Mouse (Mus musculus) neural tube, embryonic 13.5 days (tissue): ENCODE measurements around the gene Olfr620. TPM values are rescaled to one million over a fixed set of nuclear protein-coding genes. Genes with fewer than 3 reads are reported as not detected.

Experiments
- ATAC-seq: fragments of 200-750 bp; cut with Nextera tagmentation; 2 replicates; pipeline ENCODE4 v1.8.0; 2017; ENCODE audit warnings: low read depth, mild to moderate bottlenecking, moderate TSS enrichment, moderate library complexity
- H3K27ac ChIP-seq: fragments of 300-500 bp; sonication (generic); replicated peaks from 2 replicates; pipeline ENCODE4 v1.5.1; 2015; ENCODE audit warnings: moderate library complexity, mild to moderate bottlenecking, inconsistent platforms
- H3K27me3 ChIP-seq: fragments of 300-500 bp; sonication (generic); 2 replicates; pipeline ENCODE4 v1.6.1; 2015; ENCODE audit warnings: mild to moderate bottlenecking, inconsistent platforms
- H3K36me3 ChIP-seq: fragments of 300-500 bp; sonication (generic); 2 replicates; pipeline ENCODE4 v1.6.1; 2015; ENCODE audit warnings: mild to moderate bottlenecking, inconsistent platforms
- H3K4me1 ChIP-seq: fragments of 300-500 bp; sonication (generic); replicated peaks from 2 replicates; pipeline ENCODE4 v1.6.1; 2015; ENCODE audit warnings: inconsistent platforms
- H3K4me2 ChIP-seq: fragments of 300-500 bp; sonication (generic); 2 replicates; pipeline ENCODE4 v1.6.1; 2015; ENCODE audit warnings: inconsistent platforms, mild to moderate bottlenecking, moderate library complexity
- H3K4me3 ChIP-seq: fragments of 300-500 bp; sonication (generic); 2 replicates; pipeline ENCODE4 v1.5.1; 2015; ENCODE audit warnings: mild to moderate bottlenecking, inconsistent platforms
- H3K9ac ChIP-seq: fragments of 300-500 bp; sonication (generic); 2 replicates; pipeline ENCODE4 v1.6.1; 2015; ENCODE audit warnings: moderate library complexity, mild to moderate bottlenecking, inconsistent platforms
- H3K9me3 ChIP-seq: fragments of 300-500 bp; sonication (generic); 2 replicates; pipeline ENCODE4 v1.6.1; 2016; ENCODE audit warnings: inconsistent platforms
- WGBS: fragments of 180-500 bp; shearing (Covaris S2); methylation state at CpG from one replicate; pipeline ENCODE4 v1.1.7; 2015; 5-methylcytosine and 5-hydroxymethylcytosine counted together
- microRNA-seq: library from miRNA; unstranded; fragments of <30 nt; microRNA quantifications from one replicate; pipeline ENCODE4, GENCODE M21; 2016
- polyA plus RNA-seq: library from polyadenylated mRNA; unstranded; fragments of >200 nt; fragmentation: Nextera tagmentation; extraction: Ambion mirVana; gene quantifications from 2 replicates; pipeline ENCODE4 v1.2.1, GENCODE M21; 2015

Olfr620 gene
- not detected in 2 replicates for polyA plus RNA-seq

- Histone ChIP-seq H3K9ac (no peak within 1 kb of the TSS), H3K27me3 (no peaks in the 10 kb centered on the region), H3K4me2 (no peak within 1 kb of the TSS), H3K4me3 (no peak within 1 kb of the TSS), H3K9me3 (no peaks in the 10 kb centered on the region), H3K4me1 (no peaks in the 10 kb centered on the region), H3K36me3 (no peaks in the 10 kb centered on the region), H3K27ac (no peak within 1 kb of the TSS)
- ATAC-seq, result no peak
- WGBS, result 77% methylated on average over 2 of the region's 2 CpGs
Measured at GRCm38 (mm10) chr7:103612434-103612833, at the start of gene Olfr620. Olfr620 (minus strand) TSS chr7:103612534.

GRCm38 (mm10) chr7:103644070-103644469, 31.7 kb upstream of the Olfr620 start:
- no peak for ATAC-seq
- H3K27me3 ChIP-seq, result no peaks in the 10 kb centered on the region
- no peaks in the 10 kb centered on the region for H3K36me3 ChIP-seq
- no peaks in the 10 kb centered on the region for H3K9me3 ChIP-seq
- no peak overlapping the region for H3K27ac ChIP-seq
- no peak overlapping the region for H3K4me2 ChIP-seq
- H3K4me1 ChIP-seq, result no peaks in the 10 kb centered on the region
- H3K4me3 ChIP-seq, result no peak overlapping the region
- 81% methylated on average over 4 of the region's 4 CpGs for WGBS
- H3K9ac ChIP-seq, result no peak overlapping the region

- no peaks in the 10 kb centered on the region for H3K9me3 ChIP-seq
- no peak within 1 kb of the TSS for H3K4me2 ChIP-seq
- H3K4me3 ChIP-seq, result no peak within 1 kb of the TSS
- no peaks in the 10 kb centered on the region for H3K36me3 ChIP-seq
- WGBS, result 78% methylated on average over 1 of the region's 1 CpGs
- no peaks in the 10 kb centered on the region for H3K27me3 ChIP-seq
- no peak for ATAC-seq
- H3K4me1 ChIP-seq, result no peaks in the 10 kb centered on the region
- no peak within 1 kb of the TSS for H3K9ac ChIP-seq
- no peak within 1 kb of the TSS for H3K27ac ChIP-seq
Measured at GRCm38 (mm10) chr7:103642602-103643001, 30.3 kb upstream of the Olfr620 start, which contains the start of gene Olfr622. Olfr622 (minus strand) TSS chr7:103642702.

- no peaks in the 10 kb centered on the region for H3K4me1 ChIP-seq
- no peaks in the 10 kb centered on the region for H3K36me3 ChIP-seq
- no peak for ATAC-seq
- H3K9me3 ChIP-seq, result no peaks in the 10 kb centered on the region
- no peak overlapping the region for H3K4me2 ChIP-seq
- no peak overlapping the region for H3K27ac ChIP-seq
- no peak overlapping the region for H3K4me3 ChIP-seq
- no peaks in the 10 kb centered on the region for H3K27me3 ChIP-seq
- no peak overlapping the region for H3K9ac ChIP-seq
Measured at GRCm38 (mm10) chr7:103636795-103637194, 24.5 kb upstream of the Olfr620 start.

- Histone ChIP-seq H3K27ac (no peak overlapping the region), H3K4me3 (no peak overlapping the region), H3K4me2 (no peak overlapping the region), H3K9me3 (no peaks in the 10 kb centered on the region), H3K36me3 (no peaks in the 10 kb centered on the region), H3K9ac (no peak overlapping the region), H3K4me1 (no peaks in the 10 kb centered on the region), H3K27me3 (no peaks in the 10 kb centered on the region)
- 86% methylated on average over 2 of the region's 2 CpGs for WGBS
- no peak for ATAC-seq
Measured at GRCm38 (mm10) chr7:103607425-103607824, 4.9 kb downstream of the Olfr620 start.

GRCm38 (mm10) chr7:103600275-103600674, 12.1 kb downstream of the Olfr620 start, which contains the start of gene Olfr619:
Olfr619 (plus strand) TSS chr7:103600575.
- no peak within 1 kb of the TSS for H3K4me3 ChIP-seq
- no peaks in the 10 kb centered on the region for H3K9me3 ChIP-seq
- no peak within 1 kb of the TSS for H3K9ac ChIP-seq
- H3K4me1 ChIP-seq, result no peaks in the 10 kb centered on the region
- ATAC-seq, result no peak
- H3K4me2 ChIP-seq, result no peak within 1 kb of the TSS
- H3K27ac ChIP-seq, result no peak within 1 kb of the TSS
- no peaks in the 10 kb centered on the region for H3K36me3 ChIP-seq
- no peaks in the 10 kb centered on the region for H3K27me3 ChIP-seq

GRCm38 (mm10) chr7:103589803-103590202, 22.5 kb downstream of the Olfr620 start, which contains the start of gene Olfr618:
Olfr618 (plus strand) TSS chr7:103590103.
- no peak for ATAC-seq
- H3K9ac ChIP-seq, result no peak within 1 kb of the TSS
- H3K4me1 ChIP-seq, result no peaks in the 10 kb centered on the region
- no peak within 1 kb of the TSS for H3K4me3 ChIP-seq
- H3K9me3 ChIP-seq, result no peaks in the 10 kb centered on the region
- H3K36me3 ChIP-seq, result no peaks in the 10 kb centered on the region
- no peak within 1 kb of the TSS for H3K27ac ChIP-seq
- 67% methylated on average over 2 of the region's 2 CpGs for WGBS
- H3K4me2 ChIP-seq, result no peak within 1 kb of the TSS
- no peaks in the 10 kb centered on the region for H3K27me3 ChIP-seq

GRCm38 (mm10) chr7:103572761-103573160, 39.6 kb downstream of the Olfr620 start, which contains the start of gene Olfr617:
Olfr617 (plus strand) TSS chr7:103573061.
- Histone ChIP-seq H3K27me3 (no peaks in the 10 kb centered on the region), H3K9me3 (no peaks in the 10 kb centered on the region), H3K4me1 (no peaks in the 10 kb centered on the region), H3K4me2 (no peak within 1 kb of the TSS), H3K36me3 (no peaks in the 10 kb centered on the region), H3K9ac (no peak within 1 kb of the TSS), H3K4me3 (no peak within 1 kb of the TSS), H3K27ac (no peak within 1 kb of the TSS)
- ATAC-seq, result no peak
- WGBS, result 79% methylated on average over 1 of the region's 1 CpGs

GRCm38 (mm10) chr7:103569043-103569442, 43.3 kb downstream of the Olfr620 start, which contains the start of gene Olfr616:
Olfr616 (minus strand) TSS chr7:103569143.
- no peak for ATAC-seq
- Histone ChIP-seq H3K27me3 (no peaks in the 10 kb centered on the region), H3K9me3 (no peaks in the 10 kb centered on the region), H3K4me3 (no peak within 1 kb of the TSS), H3K27ac (no peak within 1 kb of the TSS), H3K4me2 (no peak within 1 kb of the TSS), H3K9ac (no peak within 1 kb of the TSS), H3K4me1 (no peaks in the 10 kb centered on the region), H3K36me3 (no peaks in the 10 kb centered on the region)
- 78% methylated on average over 3 of the region's 3 CpGs for WGBS

- H3K9me3 ChIP-seq, result no peaks in the 10 kb centered on the region
- no peaks in the 10 kb centered on the region for H3K27me3 ChIP-seq
- no peak within 1 kb of the TSS for H3K4me2 ChIP-seq
- no peak within 1 kb of the TSS for H3K27ac ChIP-seq
- H3K4me1 ChIP-seq, result no peaks in the 10 kb centered on the region
- no peak within 1 kb of the TSS for H3K4me3 ChIP-seq
- 93% methylated on average over 2 of the region's 2 CpGs for WGBS
- ATAC-seq, result no peak
- no peak within 1 kb of the TSS for H3K9ac ChIP-seq
- H3K36me3 ChIP-seq, result no peaks in the 10 kb centered on the region
Measured at GRCm38 (mm10) chr7:103555779-103556178, 56.6 kb downstream of the Olfr620 start, which contains the start of gene Olfr615. Olfr615 (plus strand) TSS chr7:103556079.

Small RNA genes lying within 50 kb of the gene (microRNA-seq; reads per million reads assigned to microRNA genes)
- not detected for gene Gm26506

Other genes with a start within 250 kb of the Olfr620 start
- gene Olfr601, start 249.9 kb downstream of the Olfr620 start, polyA plus RNA-seq, result not detected in 2 replicates
- not detected in 2 replicates for gene Olfr603, start 226.4 kb downstream of the Olfr620 start, polyA plus RNA-seq
- not detected in 2 replicates for gene Usp17lc, start 197.5 kb downstream of the Olfr620 start, polyA plus RNA-seq
- gene Olfr605, start 167.1 kb downstream of the Olfr620 start, polyA plus RNA-seq, result not detected in 2 replicates
- gene Olfr606, start 163.5 kb downstream of the Olfr620 start, polyA plus RNA-seq, result not detected in 2 replicates
- gene Olfr607, start 148.4 kb downstream of the Olfr620 start, polyA plus RNA-seq, result not detected in 2 replicates
- gene Olfr608, start 142.7 kb downstream of the Olfr620 start, polyA plus RNA-seq, result not detected in 2 replicates
- not detected in 2 replicates for gene Olfr609, start 114.5 kb downstream of the Olfr620 start, polyA plus RNA-seq
- not detected in 2 replicates for gene Olfr610, start 100.4 kb downstream of the Olfr620 start, polyA plus RNA-seq
- gene Olfr611, start 91.7 kb downstream of the Olfr620 start, polyA plus RNA-seq, result not detected in 2 replicates
- gene Olfr612, start 69.8 kb downstream of the Olfr620 start, polyA plus RNA-seq, result not detected in 2 replicates
- not detected in 2 replicates for gene Olfr613, start 64.5 kb downstream of the Olfr620 start, polyA plus RNA-seq
- not detected in 2 replicates for gene Olfr615, start 56.5 kb downstream of the Olfr620 start, polyA plus RNA-seq
- gene Olfr616, start 43.4 kb downstream of the Olfr620 start, polyA plus RNA-seq, result not detected in 2 replicates
- not detected in 2 replicates for gene Olfr617, start 39.5 kb downstream of the Olfr620 start, polyA plus RNA-seq
- gene Olfr618, start 22.4 kb downstream of the Olfr620 start, polyA plus RNA-seq, result not detected in 2 replicates
- gene Olfr619, start 12.0 kb downstream of the Olfr620 start, polyA plus RNA-seq, result not detected in 2 replicates
- gene Olfr622, start 30.2 kb upstream of the Olfr620 start, polyA plus RNA-seq, result not detected in 2 replicates
- not detected in 2 replicates for gene Olfr623, start 51.2 kb upstream of the Olfr620 start, polyA plus RNA-seq
- 0.03 TPM in 1 of 2 replicates, not detected in the other for gene Olfr624, start 58.7 kb upstream of the Olfr620 start, polyA plus RNA-seq
- not detected in 2 replicates for gene Olfr625-ps1, start 70.2 kb upstream of the Olfr620 start, polyA plus RNA-seq
- gene Olfr243, start 102.1 kb upstream of the Olfr620 start, polyA plus RNA-seq, result not detected in 2 replicates
- gene Olfr628, start 117.8 kb upstream of the Olfr620 start, polyA plus RNA-seq, result not detected in 2 replicates
- gene Olfr629, start 132.4 kb upstream of the Olfr620 start, polyA plus RNA-seq, result not detected in 2 replicates
- gene Olfr630, start 144.8 kb upstream of the Olfr620 start, polyA plus RNA-seq, result not detected in 2 replicates
- gene Olfr69, start 159.1 kb upstream of the Olfr620 start, polyA plus RNA-seq, result not detected in 2 replicates
- gene Olfr68, start 167.2 kb upstream of the Olfr620 start, polyA plus RNA-seq, result not detected in 2 replicates
- gene Olfr67, start 179.3 kb upstream of the Olfr620 start, polyA plus RNA-seq, result not detected in 2 replicates
- 1,029 and 1,038 TPM in 2 replicates for gene Hbb-bt, start 201.5 kb upstream of the Olfr620 start, polyA plus RNA-seq
- 1,894 and 2,140 TPM in 2 replicates for gene Hbb-bs, start 215.6 kb upstream of the Olfr620 start, polyA plus RNA-seq
- gene Hbb-bh2, start 228.0 kb upstream of the Olfr620 start, polyA plus RNA-seq, result not detected in 2 replicates
- 31.8 and 57.0 TPM in 2 replicates for gene Hbb-bh1, start 230.6 kb upstream of the Olfr620 start, polyA plus RNA-seq
- gene Hbb-y, start 240.7 kb upstream of the Olfr620 start, polyA plus RNA-seq, result 3,874 and 4,036 TPM in 2 replicates